Mouse (Mus musculus): ENCODE results near the gene Uqcrc1. TPM values are rescaled to one million over a fixed set of nuclear protein-coding genes. Genes with fewer than 3 reads are reported as not detected.

Gene Uqcrc1
- polyA plus RNA-seq, 2 experiments, result 200 to 297 TPM

GRCm38 (mm10) chr9:108925897-108926296 lies 10.5 kb upstream of the Uqcrc1 start:
- Histone ChIP-seq H3K4me3 (ENCODE audit: insufficient read depth in 1 of 2, low read depth in 2 of 2, low read length in 2 of 2) (no peak overlapping the region), H3K27me3 (ENCODE audit: control insufficient read depth, insufficient read depth, low read length) (no peaks in the 10 kb centered on the region), H3K9ac (replicated peaks) (no peak overlapping the region), H3K9me3 (ENCODE audit: control insufficient read depth, low read length) (no peaks in the 10 kb centered on the region), H3K36me3 (replicated peaks; ENCODE audit: control insufficient read depth, insufficient read depth, low read depth) (no peaks in the 10 kb centered on the region), H3K4me2 (ENCODE audit: low read depth) (no peak overlapping the region), H3K27ac (no peak overlapping the region), H3K4me1 (replicated peaks; ENCODE audit: control insufficient read depth in 2 of 2, insufficient read depth in 2 of 2, low read length in 1 of 2) (no peaks in the 10 kb centered on the region; a peak in 1 of 4 replicates)
- DNase-seq (ENCODE audit: low read depth in 3 of 3, low spot score in 3 of 3) (no peak), ATAC-seq (ENCODE audit: insufficient read depth) (no peak)
- 60% methylated on average over 8 of the region's 8 CpGs for WGBS (ENCODE audit: insufficient replicate concordance)
- no peak for TF ChIP-seq EP300 (IDR thresholded peaks at IDR 0.05; ENCODE audit: low read depth)
- no peak for TF ChIP-seq CTCF (IDR thresholded peaks at IDR 0.05; ENCODE audit: low read depth)

- no peaks in the 10 kb centered on the region for H3K9me3 ChIP-seq (ENCODE audit: control insufficient read depth, low read length)
- H3K4me2 ChIP-seq (ENCODE audit: low read depth), result no peak overlapping the region
- TF ChIP-seq EP300 (IDR thresholded peaks at IDR 0.05; ENCODE audit: low read depth) (no peak), CTCF (IDR thresholded peaks at IDR 0.05; ENCODE audit: low read depth) (no peak)
- ATAC-seq (ENCODE audit: insufficient read depth) (no peak), DNase-seq (ENCODE audit: low read depth in 3 of 3, low spot score in 3 of 3) (no peak)
- no peaks in the 10 kb centered on the region for H3K27me3 ChIP-seq (ENCODE audit: control insufficient read depth, insufficient read depth, low read length)
- H3K27ac ChIP-seq, result no peak overlapping the region
- H3K36me3 ChIP-seq (replicated peaks; ENCODE audit: control insufficient read depth, insufficient read depth, low read depth), result no peaks in the 10 kb centered on the region
- H3K4me3 ChIP-seq (ENCODE audit: insufficient read depth in 1 of 2, low read depth in 2 of 2, low read length in 2 of 2), result no peak overlapping the region
- 75% methylated on average over 3 of the region's 3 CpGs for WGBS (ENCODE audit: insufficient replicate concordance)
- H3K4me1 ChIP-seq (replicated peaks; ENCODE audit: control insufficient read depth in 2 of 2, insufficient read depth in 2 of 2, low read length in 1 of 2), result no peaks in the 10 kb centered on the region; a peak in 1 of 4 replicates
- H3K9ac ChIP-seq (replicated peaks), result no peak overlapping the region
These were observed 8.0 kb upstream of the Uqcrc1 start for GRCm38 (mm10) chr9:108928424-108928823.

GRCm38 (mm10) chr9:108935991-108936390 lies 442 bp upstream of the Uqcrc1 start:
- Histone ChIP-seq H3K9me3 (ENCODE audit: control insufficient read depth, low read length) (no peaks in the 10 kb centered on the region), H3K27ac (no peak overlapping the region), H3K36me3 (replicated peaks; ENCODE audit: control insufficient read depth, insufficient read depth, low read depth) (peaks cover 15% of the 10 kb centered on the region), H3K4me1 (replicated peaks; ENCODE audit: control insufficient read depth in 2 of 2, insufficient read depth in 2 of 2, low read length in 1 of 2) (peaks cover 3 to 7% of the 10 kb centered on the region in 2 experiments), H3K9ac (replicated peaks) (no peak overlapping the region), H3K4me3 (ENCODE audit: insufficient read depth in 1 of 2, low read depth in 2 of 2, low read length in 2 of 2) (peak overlapping the region; percentile 39 to 90), H3K27me3 (ENCODE audit: control insufficient read depth, insufficient read depth, low read length) (no peaks in the 10 kb centered on the region), H3K4me2 (ENCODE audit: low read depth) (peak overlapping the region; percentile 81)
- no peak for TF ChIP-seq CTCF (IDR thresholded peaks at IDR 0.05; ENCODE audit: low read depth)
- TF ChIP-seq EP300 (IDR thresholded peaks at IDR 0.05; ENCODE audit: low read depth), result no peak
- ATAC-seq (ENCODE audit: insufficient read depth), result no peak
- WGBS (ENCODE audit: insufficient replicate concordance), result 18% methylated on average over 3 of the region's 3 CpGs
- no peak for DNase-seq (ENCODE audit: low read depth in 3 of 3, low spot score in 3 of 3)

- H3K4me2 ChIP-seq (ENCODE audit: low read depth), result no peak overlapping the region
- H3K9me3 ChIP-seq (ENCODE audit: control insufficient read depth, low read length), result no peaks in the 10 kb centered on the region
- DNase-seq (ENCODE audit: low read depth in 3 of 3, low spot score in 3 of 3), result no peak
- no peak overlapping the region for H3K9ac ChIP-seq (replicated peaks)
- H3K27me3 ChIP-seq (ENCODE audit: control insufficient read depth, insufficient read depth, low read length), result no peaks in the 10 kb centered on the region
- H3K4me3 ChIP-seq (ENCODE audit: insufficient read depth in 1 of 2, low read depth in 2 of 2, low read length in 2 of 2), result no peak overlapping the region
- H3K27ac ChIP-seq, result no peak overlapping the region
- 0 out of 4 replicates have a peak, but pooled peaks cover 0 to 2% of the 10 kb centered on the region in 2 experiments for H3K4me1 ChIP-seq (replicated peaks; ENCODE audit: control insufficient read depth in 2 of 2, insufficient read depth in 2 of 2, low read length in 1 of 2)
- ATAC-seq (ENCODE audit: insufficient read depth), result no peak
- TF ChIP-seq EP300 (IDR thresholded peaks at IDR 0.05; ENCODE audit: low read depth) (no peak), CTCF (IDR thresholded peaks at IDR 0.05; ENCODE audit: low read depth) (no peak)
- peaks cover 75% of the 10 kb centered on the region for H3K36me3 ChIP-seq (replicated peaks; ENCODE audit: control insufficient read depth, insufficient read depth, low read depth)
- 73% methylated on average over 9 of the region's 9 CpGs for WGBS (ENCODE audit: insufficient replicate concordance)
These were observed 8.7 kb downstream of the Uqcrc1 start for GRCm38 (mm10) chr9:108945111-108945510.

- peak; percentile 18; the same call in 1 of the 2 replicates for TF ChIP-seq EP300 (IDR thresholded peaks at IDR 0.05; ENCODE audit: low read depth)
- no peak for TF ChIP-seq CTCF (IDR thresholded peaks at IDR 0.05; ENCODE audit: low read depth)
- H3K9ac ChIP-seq (replicated peaks), result no peak overlapping the region
- WGBS (ENCODE audit: insufficient replicate concordance), result 46% methylated on average over 5 of the region's 5 CpGs
- ATAC-seq (ENCODE audit: insufficient read depth) (peak; percentile 64), DNase-seq (ENCODE audit: low read depth in 3 of 3, low spot score in 3 of 3) (peak in 2 of 3 experiments; percentile 7 to 19)
- H3K9me3 ChIP-seq (ENCODE audit: control insufficient read depth, low read length), result no peaks in the 10 kb centered on the region
- no peak overlapping the region for H3K27ac ChIP-seq
- no peaks in the 10 kb centered on the region for H3K27me3 ChIP-seq (ENCODE audit: control insufficient read depth, insufficient read depth, low read length)
- H3K4me1 ChIP-seq (replicated peaks; ENCODE audit: control insufficient read depth in 2 of 2, insufficient read depth in 2 of 2, low read length in 1 of 2), result 0 out of 4 replicates have a peak, but pooled peaks cover 0 to under 1% of the 10 kb centered on the region in 2 experiments
- H3K4me3 ChIP-seq (ENCODE audit: insufficient read depth in 1 of 2, low read depth in 2 of 2, low read length in 2 of 2), result no peak overlapping the region
- H3K4me2 ChIP-seq (ENCODE audit: low read depth), result no peak overlapping the region
- H3K36me3 ChIP-seq (replicated peaks; ENCODE audit: control insufficient read depth, insufficient read depth, low read depth), result peaks cover 75% of the 10 kb centered on the region
These were observed 9.2 kb downstream of the Uqcrc1 start for GRCm38 (mm10) chr9:108945608-108946007.

Data from liver, embryonic 14.5 days (tissue).